Mouse (Mus musculus): ENCODE results near the gene Col8a1.

Gene Col8a1

GRCm38 (mm10) chr16:57754526-57755125 is at the start of gene Col8a1:
TSS of gene Col8a1 (minus strand) at chr16:57754737.
- no peak for DNase-seq (ENCODE audit: extremely low read depth, low read depth)

GRCm38 (mm10) chr16:57801886-57802285 is 47.3 kb upstream of the Col8a1 start:
- no peak for DNase-seq (ENCODE audit: extremely low read depth, low read depth)

GRCm38 (mm10) chr16:57796321-57796720 is 41.8 kb upstream of the Col8a1 start:
- DNase-seq (ENCODE audit: extremely low read depth, low read depth) = no peak

- DNase-seq (ENCODE audit: extremely low read depth, low read depth) = no peak
Observed at GRCm38 (mm10) chr16:57779011-57779410, 24.5 kb upstream of the Col8a1 start.

GRCm38 (mm10) chr16:57765615-57766014 is 11.1 kb upstream of the Col8a1 start:
- DNase-seq (ENCODE audit: extremely low read depth, low read depth) = no peak

- no peak for DNase-seq (ENCODE audit: extremely low read depth, low read depth)
Observed at GRCm38 (mm10) chr16:57759862-57760261, 5.3 kb upstream of the Col8a1 start.

- no peak for DNase-seq (ENCODE audit: extremely low read depth, low read depth)
Observed at GRCm38 (mm10) chr16:57755708-57756107, 1.2 kb upstream of the Col8a1 start.

GRCm38 (mm10) chr16:57755241-57755640 is 704 bp upstream of the Col8a1 start:
- DNase-seq (ENCODE audit: extremely low read depth, low read depth) = no peak

GRCm38 (mm10) chr16:57753539-57754280 is 827 bp downstream of the Col8a1 start:
- no peak for DNase-seq (ENCODE audit: extremely low read depth, low read depth)

GRCm38 (mm10) chr16:57750549-57750948 is 4.0 kb downstream of the Col8a1 start:
- no peak for DNase-seq (ENCODE audit: extremely low read depth, low read depth)

- no peak for DNase-seq (ENCODE audit: extremely low read depth, low read depth)
Observed at GRCm38 (mm10) chr16:57748093-57748492, 6.4 kb downstream of the Col8a1 start.

- no peak for DNase-seq (ENCODE audit: extremely low read depth, low read depth)
Observed at GRCm38 (mm10) chr16:57747357-57748056, 7.0 kb downstream of the Col8a1 start.

GRCm38 (mm10) chr16:57740169-57740568 is 14.4 kb downstream of the Col8a1 start:
- no peak for DNase-seq (ENCODE audit: extremely low read depth, low read depth)

GRCm38 (mm10) chr16:57734942-57735341 is 19.6 kb downstream of the Col8a1 start:
- no peak for DNase-seq (ENCODE audit: extremely low read depth, low read depth)

GRCm38 (mm10) chr16:57733545-57733944 is 21.0 kb downstream of the Col8a1 start:
- no peak for DNase-seq (ENCODE audit: extremely low read depth, low read depth)

GRCm38 (mm10) chr16:57733139-57733538 is 21.4 kb downstream of the Col8a1 start:
- DNase-seq (ENCODE audit: extremely low read depth, low read depth) = no peak

GRCm38 (mm10) chr16:57724978-57725377 is 29.6 kb downstream of the Col8a1 start:
- no peak for DNase-seq (ENCODE audit: extremely low read depth, low read depth)

GRCm38 (mm10) chr16:57718982-57719381 is 35.6 kb downstream of the Col8a1 start:
- DNase-seq (ENCODE audit: extremely low read depth, low read depth) = no peak

- no peak for DNase-seq (ENCODE audit: extremely low read depth, low read depth)
Observed at GRCm38 (mm10) chr16:57698733-57699132, 55.8 kb downstream of the Col8a1 start.

- no peak for DNase-seq (ENCODE audit: extremely low read depth, low read depth)
Observed at GRCm38 (mm10) chr16:57694694-57695093, 59.8 kb downstream of the Col8a1 start.

GRCm38 (mm10) chr16:57693906-57694522 is 60.5 kb downstream of the Col8a1 start:
- no peak for DNase-seq (ENCODE audit: extremely low read depth, low read depth)
